Mouse (Mus musculus) lung, embryonic 14.5 days (tissue): Measurements from ENCODE around the gene Vmac. TPM values are rescaled to one million over a fixed set of nuclear protein-coding genes. Genes with fewer than 3 reads are reported as not detected.

Experiments used
- ATAC-seq: fragments of 200-750 bp; cut with Nextera tagmentation; 2 replicates; pipeline ENCODE4 v1.8.0; 2017; ENCODE audit warnings: mild to moderate bottlenecking, moderate TSS enrichment, moderate library complexity; ENCODE audit not compliant: insufficient read depth
- DNase-seq: peaks from one replicate; pipeline ENCODE4 v3.0.0-alpha.2; 2015
- H3K27ac ChIP-seq: fragments of 300-500 bp; sonication (generic); 2 replicates; pipeline ENCODE4 v1.5.1; 2014; ENCODE audit warnings: low read depth, mild to moderate bottlenecking, moderate library complexity
- H3K27me3 ChIP-seq: fragments of 300-500 bp; sonication (generic); 2 replicates; pipeline ENCODE4 v1.6.1; 2014; ENCODE audit warnings: low read length, control low read depth; ENCODE audit not compliant: insufficient read depth
- H3K36me3 ChIP-seq: fragments of 300-500 bp; sonication (generic); 2 replicates; pipeline ENCODE4 v1.6.1; 2014; ENCODE audit warnings: control low read depth; ENCODE audit not compliant: insufficient read depth
- H3K4me1 ChIP-seq: fragments of 300-500 bp; sonication (generic); 2 replicates; pipeline ENCODE4 v1.6.1; 2014; ENCODE audit warnings: antibody characterized with exemption, control low read depth; ENCODE audit not compliant: insufficient read depth
- H3K4me2 ChIP-seq: fragments of 300-500 bp; sonication (generic); 2 replicates; pipeline ENCODE4 v1.6.1; 2014; ENCODE audit warnings: mild to moderate bottlenecking
- H3K4me3 ChIP-seq: fragments of 300-500 bp; sonication (generic); 2 replicates; pipeline ENCODE4 v1.5.1; 2014; ENCODE audit warnings: low read depth, low read length
- H3K9ac ChIP-seq: fragments of 300-500 bp; sonication (generic); 2 replicates; pipeline ENCODE4 v1.6.1; 2014
- H3K9me3 ChIP-seq: fragments of 300-500 bp; sonication (generic); 2 replicates; pipeline ENCODE4 v1.6.1; 2016; ENCODE audit warnings: low read depth, low read length, control low read depth
- CTCF ChIP-seq: IDR thresholded peaks from 2 replicates; pipeline ENCODE4 v1.5.1; 2016; ENCODE audit warnings: antibody characterized with exemption, low read depth
- WGBS: fragments of 180-500 bp; shearing (Covaris S2); extraction: QIAGEN DNeasy Blood & Tissue Kit; methylation state at CpG from one replicate; pipeline ENCODE4 v1.1.7; 2014; 5-methylcytosine and 5-hydroxymethylcytosine counted together
- polyA plus RNA-seq: library from polyadenylated mRNA; unstranded; fragments of >200 nt; fragmentation: Nextera tagmentation; extraction: Ambion mirVana; gene quantifications from 2 replicates; pipeline ENCODE4 v1.2.1, GENCODE M21; 2014

Vmac gene
- polyA plus RNA-seq, 1 experiment from 2014 or later = 19.6 TPM

- Histone ChIP-seq H3K36me3 (peaks cover 19% of the 10 kb centered on the region), H3K4me1 (peaks cover 7% of the 10 kb centered on the region; the same call in 1 of the 2 replicates), H3K4me2 (peak overlapping the region; percentile 81), H3K9ac (no peak overlapping the region), H3K27ac (no peak overlapping the region), H3K27me3 (no peaks in the 10 kb centered on the region), H3K4me3 (no peak overlapping the region), H3K9me3 (no peaks in the 10 kb centered on the region)
- peak; percentile 83 for DNase-seq
- WGBS = 48% methylated on average over 27 of the region's 27 CpGs
- ATAC-seq = no peak
- TF ChIP-seq CTCF = peak; percentile 99
Observed at GRCm38 (mm10) chr17:56762769-56763731, 45.2 kb upstream of the Vmac start.

- peak overlapping the region; percentile 45 for H3K4me3 ChIP-seq
- H3K27me3 ChIP-seq = peaks cover 8% of the 10 kb centered on the region
- under 1% methylated on average over 26 of the region's 28 CpGs for WGBS
- peak overlapping the region; percentile 81 for H3K4me2 ChIP-seq
- peaks cover 8% of the 10 kb centered on the region; the same call in 1 of the 2 replicates for H3K36me3 ChIP-seq
- peak; percentile 22 for ATAC-seq
- peak; percentile 96 for DNase-seq
- no peak for TF ChIP-seq CTCF
- H3K9ac ChIP-seq = peak overlapping the region; percentile 59
- no peaks in the 10 kb centered on the region for H3K9me3 ChIP-seq
- H3K27ac ChIP-seq = peak overlapping the region; percentile 79
- peaks cover 7% of the 10 kb centered on the region; the same call in 1 of the 2 replicates for H3K4me1 ChIP-seq
Observed at GRCm38 (mm10) chr17:56761991-56762410, 44.2 kb upstream of the Vmac start.

GRCm38 (mm10) chr17:56761077-56761476 lies 43.3 kb upstream of the Vmac start:
- Histone ChIP-seq H3K36me3 (no peaks in the 10 kb centered on the region), H3K9ac (no peak overlapping the region), H3K4me2 (peak overlapping the region; percentile 81; the same call in 1 of the 2 replicates), H3K4me3 (no peak overlapping the region), H3K4me1 (peaks cover 7% of the 10 kb centered on the region; the same call in 1 of the 2 replicates), H3K27me3 (peaks cover 17% of the 10 kb centered on the region), H3K9me3 (no peaks in the 10 kb centered on the region), H3K27ac (no peak overlapping the region)
- 71% methylated on average over 3 of the region's 3 CpGs for WGBS
- no peak for ATAC-seq
- DNase-seq = no peak
- no peak for TF ChIP-seq CTCF

- TF ChIP-seq CTCF = no peak
- Histone ChIP-seq H3K27me3 (peaks cover 36% of the 10 kb centered on the region), H3K9ac (no peak overlapping the region), H3K4me1 (peaks cover 4% of the 10 kb centered on the region; the same call in 1 of the 2 replicates), H3K36me3 (no peaks in the 10 kb centered on the region), H3K4me3 (no peak overlapping the region), H3K9me3 (no peaks in the 10 kb centered on the region), H3K4me2 (no peak overlapping the region), H3K27ac (no peak overlapping the region)
- DNase-seq (no peak), ATAC-seq (no peak)
- 35% methylated on average over 7 of the region's 7 CpGs for WGBS
Observed at GRCm38 (mm10) chr17:56759261-56759660, 41.4 kb upstream of the Vmac start.

GRCm38 (mm10) chr17:56758132-56758531 lies 40.3 kb upstream of the Vmac start:
- Histone ChIP-seq H3K9ac (no peak overlapping the region), H3K4me1 (peaks cover 4% of the 10 kb centered on the region; the same call in 1 of the 2 replicates), H3K27me3 (peaks cover 47% of the 10 kb centered on the region), H3K27ac (no peak overlapping the region), H3K9me3 (no peaks in the 10 kb centered on the region), H3K4me3 (no peak overlapping the region), H3K4me2 (peak overlapping the region; percentile 99), H3K36me3 (no peaks in the 10 kb centered on the region)
- 6% methylated on average over 12 of the region's 12 CpGs for WGBS
- ATAC-seq (no peak), DNase-seq (peak; percentile 65)
- peak; percentile 62 for TF ChIP-seq CTCF

- Histone ChIP-seq H3K27me3 (peaks cover 53% of the 10 kb centered on the region), H3K9me3 (no peaks in the 10 kb centered on the region), H3K4me1 (peaks cover 4% of the 10 kb centered on the region; the same call in 1 of the 2 replicates), H3K36me3 (no peaks in the 10 kb centered on the region), H3K9ac (peak within 1 kb of the TSS; percentile 55), H3K4me3 (peak within 1 kb of the TSS; percentile 56), H3K4me2 (peak within 1 kb of the TSS; percentile 99), H3K27ac (no peak within 1 kb of the TSS)
- TF ChIP-seq CTCF = no peak
- ATAC-seq = peak; percentile 68
- WGBS = under 1% methylated on average over 48 of the region's 48 CpGs
- peak; percentile 93 for DNase-seq
Observed at GRCm38 (mm10) chr17:56757416-56758123, 39.7 kb upstream of the Vmac start, which contains the start of gene Nrtn. Gene Nrtn (minus strand): TSS chr17:56757530.
